Mouse (Mus musculus) liver, adult 2 months (tissue): ENCODE data around the gene Ginm1. TPM values are rescaled to one million over a fixed set of nuclear protein-coding genes. Genes with fewer than 3 reads are reported as not detected.
A peak's percentile ranks its signal among the peaks of the same experiment; 100 is the strongest.

Experiments used
- DNase-seq: peaks from one replicate; pipeline ENCODE4 v3.0.0-alpha.2; 2011; ENCODE audit warnings: low read depth, low spot score; ENCODE audit errors: extremely low read depth
- H3K27ac ChIP-seq: fragments of 200-500 bp; replicated peaks from 2 replicates; pipeline ENCODE4 v1.5.1; 2012; ENCODE audit warnings: low read depth, mild to moderate bottlenecking, control low read depth, inconsistent platforms, low read length; ENCODE audit not compliant: insufficient read depth
- H3K27me3 ChIP-seq: fragments of 200-500 bp; 2 replicates; pipeline ENCODE4 v1.6.1; 2012; ENCODE audit warnings: mild to moderate bottlenecking, moderate library complexity, low read length, inconsistent platforms; ENCODE audit not compliant: control insufficient read depth, insufficient read depth
- H3K36me3 ChIP-seq: fragments of 200-500 bp; 2 replicates; pipeline ENCODE4 v1.6.1; 2012; ENCODE audit warnings: low read length, inconsistent platforms; ENCODE audit not compliant: control insufficient read depth, insufficient read depth
- H3K4me1 ChIP-seq: fragments of 200-500 bp; 2 replicates; pipeline ENCODE4 v1.6.1; 2011; ENCODE audit warnings: low read length; ENCODE audit not compliant: control insufficient read depth, insufficient read depth
- H3K4me3 ChIP-seq: fragments of 200-500 bp; 2 replicates; pipeline ENCODE4 v1.5.1; 2011; ENCODE audit warnings: low read depth, mild to moderate bottlenecking, control low read depth, low read length, moderate library complexity; ENCODE audit not compliant: insufficient read depth
- H3K79me2 ChIP-seq: fragments of 200-500 bp; 2 replicates; pipeline ENCODE4 v1.6.1; 2012; ENCODE audit warnings: inconsistent platforms, mild to moderate bottlenecking, low read length, moderate library complexity; ENCODE audit not compliant: control insufficient read depth, insufficient read depth
- H3K9ac ChIP-seq: fragments of 200-500 bp; 2 replicates; pipeline ENCODE4 v1.6.1; 2012; ENCODE audit warnings: low read depth, mild to moderate bottlenecking, control low read depth, inconsistent platforms, low read length
- CTCF ChIP-seq: fragments of 200-500 bp; IDR thresholded peaks from 2 replicates; pipeline ENCODE4 v1.5.1; 2011; ENCODE audit warnings: low read depth, low read length, control low read depth
- POLR2A ChIP-seq: fragments of 200-500 bp; IDR thresholded peaks from 2 replicates; pipeline ENCODE4 v1.6.1; 2011; ENCODE audit warnings: low read length, control low read depth; ENCODE audit not compliant: insufficient read depth; ENCODE audit errors: extremely low read depth
- WGBS: fragments of 180-500 bp; shearing (Covaris S2); methylation state at CpG from one replicate; pipeline ENCODE4 v1.1.7; 2018; 5-methylcytosine and 5-hydroxymethylcytosine counted together
- polyA plus RNA-seq: library from polyadenylated mRNA; depleted of rRNA; stranded (reverse); fragments of >200 nt; gene quantifications from 2 replicates; pipeline ENCODE4 v1.2.3, GENCODE M21; 2012
- total RNA-seq: library from RNA; depleted of rRNA; stranded (reverse); fragments of >200 nt; gene quantifications from 2 replicates; pipeline ENCODE4 v1.2.3, GENCODE M21; 2014

Ginm1 gene
- total and polyA plus RNA-seq, 2 experiments: 13.6 to 64.2 TPM

- no peaks in the 10 kb centered on the region; the same call in 1 of the 2 replicates for H3K79me2 ChIP-seq
- TF ChIP-seq CTCF (no peak), POLR2A (no peak)
- no peak overlapping the region for H3K27ac ChIP-seq
- DNase-seq: no peak
- no peaks in the 10 kb centered on the region for H3K4me1 ChIP-seq
- peaks cover 50% of the 10 kb centered on the region for H3K36me3 ChIP-seq
- H3K4me3 ChIP-seq: no peak overlapping the region
- WGBS: 92% methylated on average over 5 of the region's 5 CpGs
- H3K27me3 ChIP-seq: no peaks in the 10 kb centered on the region
- H3K9ac ChIP-seq: no peak overlapping the region
Observed at GRCm38 (mm10) chr10:7820171-7820570, 27.5 kb upstream of the Ginm1 start.

- no peaks in the 10 kb centered on the region; the same call in 1 of the 2 replicates for H3K79me2 ChIP-seq
- H3K4me1 ChIP-seq: no peaks in the 10 kb centered on the region
- H3K27ac ChIP-seq: no peak overlapping the region
- peaks cover 52% of the 10 kb centered on the region for H3K36me3 ChIP-seq
- 90% methylated on average over 4 of the region's 4 CpGs for WGBS
- H3K4me3 ChIP-seq: no peak overlapping the region
- DNase-seq: no peak
- H3K9ac ChIP-seq: no peak overlapping the region
- TF ChIP-seq POLR2A (no peak), CTCF (no peak)
- H3K27me3 ChIP-seq: no peaks in the 10 kb centered on the region
Observed at GRCm38 (mm10) chr10:7819603-7820002, 27.0 kb upstream of the Ginm1 start.

GRCm38 (mm10) chr10:7819156-7819555, 26.5 kb upstream of the Ginm1 start:
- Histone ChIP-seq H3K4me3 (no peak overlapping the region), H3K9ac (no peak overlapping the region), H3K79me2 (no peaks in the 10 kb centered on the region; the same call in 1 of the 2 replicates), H3K27ac (no peak overlapping the region), H3K27me3 (no peaks in the 10 kb centered on the region), H3K4me1 (no peaks in the 10 kb centered on the region), H3K36me3 (peaks cover 56% of the 10 kb centered on the region)
- no peak for DNase-seq
- 95% methylated on average over 4 of the region's 4 CpGs for whole genome bisulfite sequencing
- TF ChIP-seq CTCF (no peak), POLR2A (no peak)

GRCm38 (mm10) chr10:7818676-7819075, 26.1 kb upstream of the Ginm1 start:
- H3K27me3 ChIP-seq: no peaks in the 10 kb centered on the region
- WGBS: 89% methylated on average over 4 of the region's 4 CpGs
- H3K36me3 ChIP-seq: peaks cover 56% of the 10 kb centered on the region
- no peak overlapping the region for H3K27ac ChIP-seq
- no peaks in the 10 kb centered on the region for H3K4me1 ChIP-seq
- H3K4me3 ChIP-seq: no peak overlapping the region
- H3K9ac ChIP-seq: no peak overlapping the region
- no peaks in the 10 kb centered on the region; the same call in 1 of the 2 replicates for H3K79me2 ChIP-seq
- no peak for TF ChIP-seq CTCF
- no peak for TF ChIP-seq POLR2A
- no peak for DNase-seq

- Histone ChIP-seq H3K27me3 (no peaks in the 10 kb centered on the region), H3K9ac (no peak overlapping the region), H3K4me1 (no peaks in the 10 kb centered on the region), H3K36me3 (peaks cover 57% of the 10 kb centered on the region), H3K4me3 (no peak overlapping the region), H3K27ac (no peak overlapping the region), H3K79me2 (peaks cover under 1% of the 10 kb centered on the region; the same call in 1 of the 2 replicates)
- 70% methylated on average over 2 of the region's 2 CpGs for WGBS
- no peak for DNase-seq
- TF ChIP-seq CTCF: no peak
- no peak for TF ChIP-seq POLR2A
Observed at GRCm38 (mm10) chr10:7816476-7816875, 23.9 kb upstream of the Ginm1 start.

- Histone ChIP-seq H3K27me3 (no peaks in the 10 kb centered on the region), H3K36me3 (peaks cover 45% of the 10 kb centered on the region), H3K27ac (no peak overlapping the region), H3K9ac (no peak overlapping the region), H3K4me3 (no peak overlapping the region), H3K4me1 (no peaks in the 10 kb centered on the region), H3K79me2 (peaks cover 2% of the 10 kb centered on the region; the same call in 1 of the 2 replicates)
- TF ChIP-seq CTCF (peak; percentile 63), POLR2A (no peak)
- DNase-seq: peak; percentile 75
- 49% methylated on average over 2 of the region's 2 CpGs for WGBS
Observed at GRCm38 (mm10) chr10:7809937-7810336, 17.3 kb upstream of the Ginm1 start.
